Mouse (Mus musculus) ovary, adult 2 months (tissue): ENCODE data around the gene Baz1a. TPM values are rescaled to one million over a fixed set of nuclear protein-coding genes. Genes with fewer than 3 reads are reported as not detected.

Source experiments
- polyA plus RNA-seq: library from polyadenylated mRNA; depleted of rRNA; stranded (reverse); fragments of >200 nt; gene quantifications from 2 replicates; pipeline ENCODE4 v1.2.3, GENCODE M21; 2012; rRNA removed

The Baz1a gene
- polyA plus RNA-seq, result 2.2 and 3.3 TPM in 2 replicates

GRCm38 (mm10) chr12:55013626-55014398 is at the start of gene Baz1a:
Baz1a (minus strand) TSS chr12:55014348.

GRCm38 (mm10) chr12:54986052-54986717 is 28.0 kb downstream of the Baz1a start, which contains the start of gene Gm20403:
Gm20403 (minus strand) TSS chr12:54986529.

GRCm38 (mm10) chr12:54862606-54863535 is 151.3 kb downstream of the Baz1a start, which contains the start of gene Cfl2:
Cfl2 (minus strand) TSS chr12:54862877.

Other genes starting within 250 kb of the Baz1a start
- gene Snx6, start 218.6 kb downstream of the Baz1a start, polyA plus RNA-seq, result 16.0 and 17.6 TPM in 2 replicates
- gene Cfl2, start 151.5 kb downstream of the Baz1a start, polyA plus RNA-seq, result 4.5 and 4.6 TPM in 2 replicates
- gene Gm20403, start 27.8 kb downstream of the Baz1a start, polyA plus RNA-seq, result not detected in 2 replicates
- 3.9 and 5.0 TPM in 2 replicates for gene 2700097O09Rik, start 65.8 kb upstream of the Baz1a start, polyA plus RNA-seq
- gene Srp54a, start 65.9 kb upstream of the Baz1a start, polyA plus RNA-seq, result 17.1 and 25.0 TPM in 2 replicates
- 3.4 and 6.5 TPM in 2 replicates for gene Fam177a, start 110.1 kb upstream of the Baz1a start, polyA plus RNA-seq
- gene Srp54b, start 140.8 kb upstream of the Baz1a start, polyA plus RNA-seq, result 16.8 and 41.4 TPM in 2 replicates
- not detected in 2 replicates for gene 1700047I17Rik2, start 185.2 kb upstream of the Baz1a start, polyA plus RNA-seq
- gene Srp54c, start 215.8 kb upstream of the Baz1a start, polyA plus RNA-seq, result 3.0 and 5.1 TPM in 2 replicates